Mouse (Mus musculus): Measurements from ENCODE around the gene Oxsm. TPM values are rescaled to one million over a fixed set of nuclear protein-coding genes. Genes with fewer than 3 reads are reported as not detected.
A peak's percentile ranks its signal among the peaks of the same experiment; 100 is the strongest.

Gene Oxsm
- polyA plus RNA-seq, 1 experiment: not detected

- Histone ChIP-seq H3K27ac (ENCODE audit: insufficient read depth, low read depth, low read length) (no peak overlapping the region), H3K4me1 (ENCODE audit: control insufficient read depth, insufficient read depth, low read length) (no peaks in the 10 kb centered on the region), H3K4me3 (ENCODE audit: insufficient read depth, low read depth, low read length) (no peak overlapping the region)
- no peak for TF ChIP-seq CTCF (IDR thresholded peaks at IDR 0.05; ENCODE audit: insufficient read depth, low read depth, low read length)
- TF ChIP-seq POLR2A (IDR thresholded peaks at IDR 0.05; ENCODE audit: insufficient read depth, low read depth, low read length): no peak
- WGBS: 51% methylated on average over 1 of the region's 1 CpGs
Observed at GRCm38 (mm10) chr14:16245127-16245526, 4.5 kb downstream of the Oxsm start.

- H3K27ac ChIP-seq (ENCODE audit: insufficient read depth, low read depth, low read length): no peak overlapping the region
- no peaks in the 10 kb centered on the region for H3K4me1 ChIP-seq (ENCODE audit: control insufficient read depth, insufficient read depth, low read length)
- no peak overlapping the region for H3K4me3 ChIP-seq (ENCODE audit: insufficient read depth, low read depth, low read length)
- 58% methylated on average over 2 of the region's 2 CpGs for WGBS
- no peak for TF ChIP-seq POLR2A (IDR thresholded peaks at IDR 0.05; ENCODE audit: insufficient read depth, low read depth, low read length)
- no peak for TF ChIP-seq CTCF (IDR thresholded peaks at IDR 0.05; ENCODE audit: insufficient read depth, low read depth, low read length)
Observed at GRCm38 (mm10) chr14:16244370-16244769, 5.2 kb downstream of the Oxsm start.

- 15% methylated on average over 10 of the region's 10 CpGs for WGBS
- TF ChIP-seq CTCF (IDR thresholded peaks at IDR 0.05; ENCODE audit: insufficient read depth, low read depth, low read length) (no peak), POLR2A (IDR thresholded peaks at IDR 0.05; ENCODE audit: insufficient read depth, low read depth, low read length) (no peak)
- peak overlapping the region; percentile 76 for H3K4me3 ChIP-seq (ENCODE audit: insufficient read depth, low read depth, low read length)
- no peaks in the 10 kb centered on the region for H3K4me1 ChIP-seq (ENCODE audit: control insufficient read depth, insufficient read depth, low read length)
- H3K27ac ChIP-seq (ENCODE audit: insufficient read depth, low read depth, low read length): 0 out of 2 replicates have a peak overlapping the region, but pooled peaks have one; percentile 23
Observed at GRCm38 (mm10) chr14:16243603-16244209, 5.9 kb downstream of the Oxsm start.

GRCm38 (mm10) chr14:16242947-16243602 is 6.5 kb downstream of the Oxsm start:
- TF ChIP-seq CTCF (IDR thresholded peaks at IDR 0.05; ENCODE audit: insufficient read depth, low read depth, low read length) (no peak), POLR2A (IDR thresholded peaks at IDR 0.05; ENCODE audit: insufficient read depth, low read depth, low read length) (peak; percentile 78)
- Histone ChIP-seq H3K4me1 (ENCODE audit: control insufficient read depth, insufficient read depth, low read length) (no peaks in the 10 kb centered on the region), H3K4me3 (ENCODE audit: insufficient read depth, low read depth, low read length) (peak overlapping the region; percentile 76), H3K27ac (ENCODE audit: insufficient read depth, low read depth, low read length) (0 out of 2 replicates have a peak overlapping the region, but pooled peaks have one; percentile 30)
- WGBS: 2% methylated on average over 34 of the region's 34 CpGs

GRCm38 (mm10) chr14:16242193-16242815 is 7.3 kb downstream of the Oxsm start:
- H3K27ac ChIP-seq (ENCODE audit: insufficient read depth, low read depth, low read length): no peak overlapping the region
- WGBS: 97% methylated on average over 10 of the region's 10 CpGs
- TF ChIP-seq CTCF (IDR thresholded peaks at IDR 0.05; ENCODE audit: insufficient read depth, low read depth, low read length) (no peak), POLR2A (IDR thresholded peaks at IDR 0.05; ENCODE audit: insufficient read depth, low read depth, low read length) (no peak)
- H3K4me1 ChIP-seq (ENCODE audit: control insufficient read depth, insufficient read depth, low read length): no peaks in the 10 kb centered on the region
- H3K4me3 ChIP-seq (ENCODE audit: insufficient read depth, low read depth, low read length): no peak overlapping the region

- Histone ChIP-seq H3K4me3 (ENCODE audit: insufficient read depth, low read depth, low read length) (no peak overlapping the region), H3K4me1 (ENCODE audit: control insufficient read depth, insufficient read depth, low read length) (no peaks in the 10 kb centered on the region), H3K27ac (ENCODE audit: insufficient read depth, low read depth, low read length) (no peak overlapping the region)
- 69% methylated on average over 3 of the region's 3 CpGs for WGBS
- no peak for TF ChIP-seq CTCF (IDR thresholded peaks at IDR 0.05; ENCODE audit: insufficient read depth, low read depth, low read length)
- no peak for TF ChIP-seq POLR2A (IDR thresholded peaks at IDR 0.05; ENCODE audit: insufficient read depth, low read depth, low read length)
Observed at GRCm38 (mm10) chr14:16236466-16236865, 13.1 kb downstream of the Oxsm start.

- Histone ChIP-seq H3K4me1 (ENCODE audit: control insufficient read depth, insufficient read depth, low read length) (no peaks in the 10 kb centered on the region), H3K4me3 (ENCODE audit: insufficient read depth, low read depth, low read length) (no peak overlapping the region), H3K27ac (ENCODE audit: insufficient read depth, low read depth, low read length) (no peak overlapping the region)
- WGBS: 35% methylated on average over 1 of the region's 1 CpGs
- TF ChIP-seq POLR2A (IDR thresholded peaks at IDR 0.05; ENCODE audit: insufficient read depth, low read depth, low read length) (no peak), CTCF (IDR thresholded peaks at IDR 0.05; ENCODE audit: insufficient read depth, low read depth, low read length) (no peak)
Observed at GRCm38 (mm10) chr14:16233515-16233914, 16.1 kb downstream of the Oxsm start.

GRCm38 (mm10) chr14:16230581-16230980 is 19.0 kb downstream of the Oxsm start:
- Histone ChIP-seq H3K4me3 (ENCODE audit: insufficient read depth, low read depth, low read length) (no peak overlapping the region), H3K4me1 (ENCODE audit: control insufficient read depth, insufficient read depth, low read length) (no peaks in the 10 kb centered on the region), H3K27ac (ENCODE audit: insufficient read depth, low read depth, low read length) (no peak overlapping the region)
- no peak for TF ChIP-seq POLR2A (IDR thresholded peaks at IDR 0.05; ENCODE audit: insufficient read depth, low read depth, low read length)
- no peak for TF ChIP-seq CTCF (IDR thresholded peaks at IDR 0.05; ENCODE audit: insufficient read depth, low read depth, low read length)

GRCm38 (mm10) chr14:16229395-16229794 is 20.2 kb downstream of the Oxsm start:
- H3K27ac ChIP-seq (ENCODE audit: insufficient read depth, low read depth, low read length): no peak overlapping the region
- H3K4me1 ChIP-seq (ENCODE audit: control insufficient read depth, insufficient read depth, low read length): no peaks in the 10 kb centered on the region
- TF ChIP-seq CTCF (IDR thresholded peaks at IDR 0.05; ENCODE audit: insufficient read depth, low read depth, low read length) (no peak), POLR2A (IDR thresholded peaks at IDR 0.05; ENCODE audit: insufficient read depth, low read depth, low read length) (no peak)
- H3K4me3 ChIP-seq (ENCODE audit: insufficient read depth, low read depth, low read length): no peak overlapping the region
- WGBS: 37% methylated on average over 2 of the region's 2 CpGs

Data from olfactory bulb, adult 2 months (tissue).